Mouse (Mus musculus): ENCODE data around the gene Ripk1. TPM values are rescaled to one million over a fixed set of nuclear protein-coding genes. Genes with fewer than 3 reads are reported as not detected.
"Not testable (repeated sequence)": the region's sequence is repeated elsewhere in the genome, so short reads cannot be mapped to it uniquely, and the experiment has no call there.

Gene Ripk1
- total RNA-seq, 2 experiments from 2014 or later: 5.7 to 9.7 TPM

DNA sequence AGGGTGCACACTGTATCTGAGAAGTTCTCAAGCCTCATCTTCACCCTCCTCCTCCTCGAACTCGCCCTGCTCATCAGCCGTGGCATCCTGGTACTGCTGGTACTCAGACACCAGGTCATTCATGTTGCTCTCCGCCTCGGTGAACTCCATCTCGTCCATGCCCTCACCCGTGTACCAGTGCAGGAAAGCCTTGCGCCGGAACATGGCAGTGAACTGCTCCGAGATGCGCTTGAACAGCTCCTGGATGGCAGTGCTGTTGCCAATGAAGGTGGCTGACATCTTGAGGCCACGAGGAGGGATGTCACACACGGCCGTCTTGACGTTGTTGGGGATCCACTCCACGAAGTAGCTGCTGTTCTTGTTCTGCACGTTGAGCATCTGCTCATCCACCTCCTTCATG, 72.3 kb downstream of the Ripk1 start:
- not testable (repeated sequence) for DNase-seq (ENCODE audit: extremely low spot score in 1 of 2, low spot score in 1 of 2)

DNA sequence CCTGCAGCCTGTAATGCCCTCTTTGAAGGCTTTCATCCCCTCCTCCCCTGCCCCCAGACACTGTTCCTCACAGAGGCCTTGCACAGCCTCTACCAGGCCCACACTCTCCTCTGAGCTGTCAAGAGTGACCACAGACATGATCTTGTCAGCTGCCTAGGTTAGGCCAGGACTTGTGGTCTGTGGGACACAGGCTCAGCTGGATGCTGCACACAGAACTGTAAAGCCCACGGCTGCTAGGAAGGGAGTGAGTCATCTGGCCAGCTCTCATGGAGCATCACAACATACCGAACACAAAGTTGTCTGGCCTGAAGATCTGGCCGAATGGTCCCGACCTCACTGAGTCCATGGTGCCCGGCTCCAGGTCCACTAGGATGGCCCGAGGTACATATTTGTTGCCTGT, 73.7 kb downstream of the Ripk1 start:
- DNase-seq (ENCODE audit: extremely low spot score in 1 of 2, low spot score in 1 of 2): not testable (repeated sequence)

- peak; percentile 54 to 61 for DNase-seq (ENCODE audit: extremely low spot score in 1 of 2, low spot score in 1 of 2)
Measured at GRCm38 (mm10) chr13:34076561-34077491, 74.7 kb downstream of the Ripk1 start.

- DNase-seq (ENCODE audit: extremely low spot score in 1 of 2, low spot score in 1 of 2): peak; percentile 91 to 97
Measured at GRCm38 (mm10) chr13:34077492-34078271, 75.5 kb downstream of the Ripk1 start, which contains the start of gene Tubb2a. Tubb2a (minus strand) TSS chr13:34078007.

GRCm38 (mm10) chr13:34078500-34079280, 76.5 kb downstream of the Ripk1 start:
- DNase-seq (ENCODE audit: extremely low spot score in 1 of 2, low spot score in 1 of 2): no peak

DNA sequence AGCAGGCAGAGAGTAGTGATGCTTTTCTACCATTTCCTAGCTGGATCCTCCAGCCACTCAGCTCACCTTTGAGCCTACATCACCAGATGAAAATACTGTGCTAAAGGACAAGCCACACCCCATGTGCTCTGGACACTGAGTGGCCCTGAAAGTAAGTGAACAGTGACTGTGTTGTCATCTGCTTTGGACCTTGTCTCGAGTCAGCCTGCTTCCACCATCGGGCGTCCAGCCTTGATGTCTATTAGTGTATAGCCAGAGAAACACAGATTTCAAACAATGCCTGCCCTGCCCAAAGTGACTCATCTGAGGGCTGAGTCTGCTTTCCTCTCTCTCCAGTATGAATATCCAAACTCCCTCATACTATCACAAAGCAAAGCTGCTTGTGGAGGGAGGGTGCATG, 77.6 kb downstream of the Ripk1 start:
- DNase-seq (ENCODE audit: extremely low spot score in 1 of 2, low spot score in 1 of 2): no peak

GRCm38 (mm10) chr13:34081926-34082325, 79.8 kb downstream of the Ripk1 start:
- DNase-seq (ENCODE audit: extremely low spot score in 1 of 2, low spot score in 1 of 2): no peak

DNA sequence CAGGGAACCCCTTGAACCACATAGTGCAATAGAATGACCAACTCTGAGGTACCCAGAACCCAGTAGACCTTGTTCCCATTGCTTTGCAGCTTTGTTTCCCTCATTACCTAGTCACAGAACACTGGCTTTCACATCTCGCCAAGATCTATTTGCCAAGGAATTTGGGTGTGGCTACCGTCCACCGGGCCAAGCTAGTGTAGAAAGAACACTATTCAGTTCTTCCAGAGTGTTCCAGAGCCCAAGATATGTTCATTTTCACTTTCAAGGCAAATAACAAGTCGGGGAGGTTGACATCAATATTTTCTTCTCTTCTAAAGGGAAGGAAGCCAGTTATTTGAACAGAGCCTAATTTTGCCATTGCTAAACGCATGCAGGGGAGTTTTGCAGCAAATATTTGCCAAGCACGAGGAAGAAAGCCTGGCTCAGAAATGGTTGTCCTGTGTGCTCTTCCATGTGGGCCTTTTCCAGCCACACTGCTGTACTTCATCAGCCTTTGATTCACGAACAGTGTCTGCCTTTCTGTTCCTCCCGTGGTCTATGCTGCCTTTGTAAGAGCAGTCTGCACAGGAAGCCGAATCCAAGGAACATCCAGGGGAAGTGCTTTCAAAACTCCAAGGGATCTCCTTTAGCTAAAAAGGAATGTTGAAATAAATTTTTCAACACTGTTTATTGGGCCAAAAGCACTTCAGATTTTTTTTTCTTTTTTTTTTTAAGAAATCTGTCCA, 82.0 kb downstream of the Ripk1 start:
- DNase-seq (ENCODE audit: extremely low spot score in 1 of 2, low spot score in 1 of 2): no peak

Other genes with a start within 250 kb of the Ripk1 start
- not detected for gene Serpinb6e, start 159.0 kb upstream of the Ripk1 start, total RNA-seq (2021)
- under 1 TPM; 0.32 to 0.61 TPM for gene Serpinb6c, start 96.7 kb upstream of the Ripk1 start, total RNA-seq (2021)
- gene Nqo2, start 37.7 kb upstream of the Ripk1 start, total RNA-seq (2021): 1 to 10 TPM; 5.5 to 5.8 TPM
- 10 to 100 TPM; 38.0 to 43.8 TPM for gene Serpinb6a, start 431 bp downstream of the Ripk1 start, total RNA-seq (2021)
- gene Bphl, start 35.2 kb downstream of the Ripk1 start, total RNA-seq (2021): 10 to 100 TPM; 41.5 to 46.1 TPM
- 1,000 to 10,000 TPM; 1,288 to 1,354 TPM for gene Tubb2a, start 75.6 kb downstream of the Ripk1 start, total RNA-seq (2021)
- 100 to 1,000 TPM; 319 to 347 TPM for gene Tubb2b, start 128.1 kb downstream of the Ripk1 start, total RNA-seq (2021)
- gene Psmg4, start 160.6 kb downstream of the Ripk1 start, total RNA-seq (2021): 10 to 100 TPM; 26.2 to 26.7 TPM